Mouse (Mus musculus) testis, adult 2 months (tissue): Measurements from ENCODE around the gene Smarce1. TPM values are rescaled to one million over a fixed set of nuclear protein-coding genes. Genes with fewer than 3 reads are reported as not detected.

ENCODE experiments used
- H3K27ac ChIP-seq: fragments of 200-500 bp; 2 replicates; pipeline ENCODE4 v1.5.1; 2012; ENCODE audit warnings: low read depth, low read length; ENCODE audit not compliant: control insufficient read depth, insufficient read depth
- H3K27me3 ChIP-seq: fragments of 200-500 bp; 2 replicates; pipeline ENCODE4 v1.6.1; 2012; ENCODE audit warnings: mild to moderate bottlenecking, low read length, moderate library complexity; ENCODE audit not compliant: control insufficient read depth, insufficient read depth
- H3K36me3 ChIP-seq: fragments of 200-500 bp; 2 replicates; pipeline ENCODE4 v1.6.1; 2012; ENCODE audit warnings: mild to moderate bottlenecking, low read length; ENCODE audit not compliant: control insufficient read depth, insufficient read depth
- H3K4me1 ChIP-seq: fragments of 200-500 bp; 2 replicates; pipeline ENCODE4 v1.6.1; 2012; ENCODE audit warnings: low read length; ENCODE audit not compliant: control insufficient read depth, insufficient read depth
- H3K4me3 ChIP-seq: fragments of 200-500 bp; 2 replicates; pipeline ENCODE4 v1.5.1; 2012; ENCODE audit warnings: low read depth, mild to moderate bottlenecking, low read length, moderate library complexity, mixed read lengths; ENCODE audit not compliant: control insufficient read depth
- CTCF ChIP-seq: fragments of 200-500 bp; IDR thresholded peaks from 2 replicates; pipeline ENCODE4 v1.5.1; 2012; ENCODE audit warnings: low read depth, mild to moderate bottlenecking, inconsistent platforms, low read length, moderate library complexity; ENCODE audit not compliant: control insufficient read depth, insufficient read depth, insufficient replicate concordance
- POLR2A ChIP-seq: fragments of 200-500 bp; IDR thresholded peaks from 2 replicates; pipeline ENCODE4 v1.6.1; 2012; ENCODE audit warnings: low read depth, mild to moderate bottlenecking, inconsistent platforms, low read length, moderate library complexity; ENCODE audit not compliant: control insufficient read depth
- polyA plus RNA-seq: library from polyadenylated mRNA; depleted of rRNA; stranded (reverse); fragments of >200 nt; gene quantifications from 2 replicates; pipeline ENCODE4 v1.2.3, GENCODE M21; 2012

Gene Smarce1
- polyA plus RNA-seq, 1 experiment = 18.5 TPM

DNA sequence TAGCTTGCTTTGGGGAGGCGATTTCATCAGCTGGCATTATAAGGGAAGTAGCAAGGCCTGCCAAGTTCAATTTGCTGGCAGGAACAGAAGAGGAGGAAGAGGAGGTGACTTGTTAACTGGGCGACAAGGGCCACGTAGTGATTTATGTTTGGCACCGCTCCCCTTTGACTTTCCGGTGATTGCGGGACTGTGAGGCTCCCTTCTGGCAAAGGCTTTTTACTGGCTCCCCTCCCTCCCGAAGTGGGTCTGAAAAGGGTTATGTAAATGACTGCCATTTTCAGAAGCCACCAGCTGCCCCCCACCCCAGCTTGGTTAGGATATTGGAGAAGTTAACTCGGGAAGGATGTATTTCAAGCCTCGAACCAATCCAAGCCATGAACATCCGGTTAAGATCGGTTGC, 48.2 kb downstream of the Smarce1 start:
- TF ChIP-seq POLR2A (no peak), CTCF (no peak)
- no peaks in the 10 kb centered on the region for H3K4me1 ChIP-seq
- H3K27me3 ChIP-seq = no peaks in the 10 kb centered on the region

GRCm38 (mm10) chr11:99180071-99180470, 50.7 kb downstream of the Smarce1 start:
- no peak overlapping the region for H3K27ac ChIP-seq
- H3K4me3 ChIP-seq = no peak overlapping the region
- TF ChIP-seq POLR2A (no peak), CTCF (no peak)
- H3K27me3 ChIP-seq = no peaks in the 10 kb centered on the region
- H3K36me3 ChIP-seq = no peaks in the 10 kb centered on the region
- H3K4me1 ChIP-seq = no peaks in the 10 kb centered on the region

More for the DNA sequence above, 48.2 kb downstream of the Smarce1 start:
- H3K27ac ChIP-seq = no peak overlapping the region
- H3K4me3 ChIP-seq = no peak overlapping the region
- no peaks in the 10 kb centered on the region for H3K36me3 ChIP-seq

DNA sequence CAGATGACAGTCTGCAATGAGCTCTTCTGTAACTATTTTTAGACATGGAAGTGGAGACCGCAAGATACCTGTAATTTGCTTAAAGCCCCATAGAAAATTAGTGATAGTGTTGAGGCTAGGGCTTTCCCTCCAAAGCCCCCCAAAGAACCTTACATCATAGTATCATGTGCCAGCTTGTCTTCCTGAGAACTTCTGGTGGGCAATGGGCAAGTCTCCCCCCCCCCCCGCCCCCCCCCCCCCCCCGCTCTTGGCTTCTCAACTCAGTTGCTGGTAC, 53.0 kb downstream of the Smarce1 start:
- Histone ChIP-seq H3K4me3 (no peak overlapping the region), H3K27ac (no peak overlapping the region), H3K27me3 (no peaks in the 10 kb centered on the region), H3K36me3 (no peaks in the 10 kb centered on the region), H3K4me1 (no peaks in the 10 kb centered on the region)
- TF ChIP-seq POLR2A (no peak), CTCF (no peak)

DNA sequence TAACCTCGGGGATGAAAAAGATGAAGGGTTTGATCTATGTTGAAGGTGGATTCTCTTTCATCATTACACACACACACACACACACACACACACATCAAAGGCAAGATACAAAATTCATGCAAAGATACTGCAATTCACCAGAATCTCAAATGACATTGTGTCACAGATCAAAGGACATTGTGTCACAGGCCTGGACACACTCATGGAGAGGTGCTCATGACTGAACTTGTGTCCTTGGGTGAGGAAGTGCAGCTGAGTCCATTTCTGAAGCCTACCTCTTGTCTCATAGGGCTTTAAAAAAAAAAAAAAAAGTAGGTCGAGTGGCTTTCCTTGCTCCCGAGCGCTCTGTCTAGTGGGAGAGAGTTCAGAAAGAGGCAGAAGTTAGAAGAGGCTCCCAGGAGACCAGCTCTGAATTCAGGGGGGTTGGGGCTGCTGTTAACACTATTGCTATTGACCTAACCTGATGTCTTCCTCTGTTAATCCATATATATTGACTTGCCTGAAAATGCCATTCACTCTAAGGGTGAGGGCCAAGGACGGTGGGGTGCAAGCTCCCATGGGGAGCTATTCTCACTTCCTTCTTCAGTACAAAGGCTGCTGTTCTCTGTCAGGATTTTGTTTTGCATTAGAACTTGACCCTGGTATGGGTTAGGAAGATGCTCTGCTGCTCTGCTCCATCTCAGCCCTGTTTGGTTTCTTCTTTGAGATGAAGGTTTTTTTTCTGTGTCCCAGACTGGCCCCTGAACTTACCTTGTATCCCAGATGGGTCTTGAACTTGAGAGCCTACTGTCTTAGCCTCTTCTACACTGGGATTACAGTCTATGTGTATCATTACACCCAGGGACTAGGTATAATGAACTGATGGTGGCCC, 53.5 kb downstream of the Smarce1 start:
- H3K4me3 ChIP-seq = no peak overlapping the region
- H3K36me3 ChIP-seq = no peaks in the 10 kb centered on the region
- H3K4me1 ChIP-seq = no peaks in the 10 kb centered on the region
- H3K27ac ChIP-seq = no peak overlapping the region
- TF ChIP-seq POLR2A = no peak
- no peak for TF ChIP-seq CTCF
- no peaks in the 10 kb centered on the region for H3K27me3 ChIP-seq

- Histone ChIP-seq H3K4me3 (no peak overlapping the region), H3K4me1 (no peaks in the 10 kb centered on the region; the same call in 1 of the 2 replicates), H3K27ac (no peak overlapping the region), H3K27me3 (no peaks in the 10 kb centered on the region), H3K36me3 (no peaks in the 10 kb centered on the region)
- TF ChIP-seq POLR2A = no peak
- no peak for TF ChIP-seq CTCF
These were observed 58.8 kb downstream of the Smarce1 start for GRCm38 (mm10) chr11:99172002-99172401.

- Histone ChIP-seq H3K27ac (no peak overlapping the region), H3K4me3 (no peak overlapping the region), H3K4me1 (no peaks in the 10 kb centered on the region; the same call in 1 of the 2 replicates), H3K27me3 (no peaks in the 10 kb centered on the region), H3K36me3 (no peaks in the 10 kb centered on the region)
- TF ChIP-seq CTCF (no peak), POLR2A (no peak)
These were observed 59.4 kb downstream of the Smarce1 start for GRCm38 (mm10) chr11:99171442-99171841.

GRCm38 (mm10) chr11:99170547-99171267, 60.1 kb downstream of the Smarce1 start:
- Histone ChIP-seq H3K4me1 (no peaks in the 10 kb centered on the region; the same call in 1 of the 2 replicates), H3K27ac (no peak overlapping the region), H3K27me3 (no peaks in the 10 kb centered on the region), H3K4me3 (no peak overlapping the region), H3K36me3 (no peaks in the 10 kb centered on the region)
- TF ChIP-seq CTCF (no peak), POLR2A (no peak)
